Mouse (Mus musculus) cerebellum, adult 9-10 months (tissue): Measurements from ENCODE around the gene Gm6351.
"Not testable (repeated sequence)": the region's sequence is repeated elsewhere in the genome, so short reads cannot be mapped to it uniquely, and the experiment has no call there.

Experiments
- DNase-seq: peaks from one replicate; pipeline ENCODE4 v3.0.0; 2022

The Gm6351 gene

GRCm38 (mm10) chr5:94076085-94076484 is at the start of gene Gm6351:
Gm6351 (plus strand) TSS chr5:94076385.
- DNase-seq = not testable (repeated sequence)

DNA sequence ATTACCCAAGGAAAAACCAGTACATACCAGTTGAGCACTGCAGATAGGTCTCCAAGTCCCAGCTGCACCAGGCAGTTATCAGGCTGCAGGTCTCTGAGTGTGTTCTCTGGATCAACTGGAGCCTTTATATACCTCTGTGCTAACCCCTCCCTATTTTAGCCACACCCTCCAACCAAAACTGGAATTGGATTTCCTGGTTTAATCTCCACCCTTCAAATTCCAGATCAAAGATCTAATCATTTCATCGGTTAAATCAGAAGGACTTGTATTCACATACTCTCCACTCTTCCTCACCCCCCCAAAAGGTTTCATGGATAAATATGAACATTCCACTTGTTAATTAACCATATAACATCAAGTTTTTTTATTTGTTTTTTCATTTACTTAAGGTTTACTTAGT is 5.7 kb upstream of the Gm6351 start, which contains the start of gene BC061212:
TSS of gene BC061212 (minus strand) at position 101 of the 400 bp plus-strand sequence.
- DNase-seq = not testable (repeated sequence)
